Mouse (Mus musculus) ES-E14 (cell line): ENCODE measurements around the gene Krba1. TPM values are rescaled to one million over a fixed set of nuclear protein-coding genes. Genes with fewer than 3 reads are reported as not detected.

Experiments used
- DNase-seq: peaks from one replicate; pipeline ENCODE4 v3.0.0-alpha.2; 2013; ENCODE audit warnings: low read depth, low spot score
- H3K27ac ChIP-seq: 2 replicates; pipeline ENCODE4 v1.5.1; 2012; ENCODE audit warnings: low read depth, mild to moderate bottlenecking, low read length, moderate library complexity, mixed read lengths; ENCODE audit not compliant: poor library complexity, insufficient read depth, severe bottlenecking
- H3K36me3 ChIP-seq: 2 replicates; pipeline ENCODE4 v1.6.1; 2012; ENCODE audit warnings: mild to moderate bottlenecking, low read length, moderate library complexity, mixed read lengths; ENCODE audit not compliant: control insufficient read depth, poor library complexity, insufficient read depth, severe bottlenecking
- H3K4me1 ChIP-seq, 2 experiments: fragments of 150-350 bp in 1 of 2; sonication (generic) in 1 of 2; 2 replicates each; pipeline ENCODE4 v1.6.1; 2012; ENCODE audit warnings: low read length in 2 of 2, mild to moderate bottlenecking in 1 of 2, mixed read lengths in 1 of 2; ENCODE audit not compliant: control insufficient read depth in 2 of 2, insufficient read depth in 2 of 2, poor library complexity in 1 of 2
- H3K4me3 ChIP-seq, 2 experiments: fragments of 150-350 bp in 1 of 2; sonication (generic) in 1 of 2; 2 replicates each; pipeline ENCODE4 v1.5.1; 2012; ENCODE audit warnings: low read length in 2 of 2, low read depth in 1 of 2, mild to moderate bottlenecking in 1 of 2, mixed read lengths in 1 of 2; ENCODE audit not compliant: insufficient read depth in 1 of 2, poor library complexity in 1 of 2, severe bottlenecking in 1 of 2
- H3K9ac ChIP-seq: 2 replicates; pipeline ENCODE4 v1.6.1; 2012; ENCODE audit warnings: low read depth, mild to moderate bottlenecking, low read length, mixed read lengths; ENCODE audit not compliant: poor library complexity, insufficient read depth, severe bottlenecking
- H3K9me3 ChIP-seq: fragments of 150-350 bp; sonication (generic); 2 replicates; pipeline ENCODE4 v1.6.1; 2012; ENCODE audit warnings: low read depth, mild to moderate bottlenecking, low read length; ENCODE audit not compliant: control insufficient read depth, insufficient read depth
- CHD2 ChIP-seq: IDR thresholded peaks from 2 replicates; pipeline ENCODE4 v1.6.1; 2014; ENCODE audit warnings: mild to moderate bottlenecking, low read depth, low read length, inconsistent platforms
- HCFC1 ChIP-seq: IDR thresholded peaks from 2 replicates; pipeline ENCODE4 v1.6.1; 2012; ENCODE audit warnings: low read length, inconsistent platforms, borderline replicate concordance; ENCODE audit not compliant: insufficient read depth
- MAFK ChIP-seq: IDR thresholded peaks from 2 replicates; pipeline ENCODE4 v1.6.1; 2014; ENCODE audit warnings: mild to moderate bottlenecking, low read depth, low read length, inconsistent platforms; ENCODE audit not compliant: insufficient read depth
- ZC3H11A ChIP-seq: IDR thresholded peaks from 2 replicates; pipeline ENCODE4 v1.6.1; 2012; ENCODE audit warnings: low read depth, mild to moderate bottlenecking, inconsistent platforms, low read length, borderline replicate concordance
- ZNF384 ChIP-seq: IDR thresholded peaks from 2 replicates; pipeline ENCODE4 v1.6.1; 2012; ENCODE audit warnings: low read depth, low read length, inconsistent platforms
- in situ Hi-C, 2 experiments: fragments of 600-800 bp; cut with MboI; formaldehyde crosslinking; loops; one replicate each; pipeline ENCODE4 v1.15.1; 2025; ENCODE audit warnings: low sequenced_read_pairs in 2 of 2, inconsistent platforms in 1 of 2; ENCODE audit not compliant: unreplicated experiment in 2 of 2
- total RNA-seq: library from RNA; depleted of rRNA; stranded (reverse); fragments of 300-350 nt; gene quantifications from 2 replicates; pipeline ENCODE4 v1.2.3, GENCODE M21; 2012

The Krba1 gene
- total RNA-seq, 1 experiment: 22.8 TPM

DNA sequence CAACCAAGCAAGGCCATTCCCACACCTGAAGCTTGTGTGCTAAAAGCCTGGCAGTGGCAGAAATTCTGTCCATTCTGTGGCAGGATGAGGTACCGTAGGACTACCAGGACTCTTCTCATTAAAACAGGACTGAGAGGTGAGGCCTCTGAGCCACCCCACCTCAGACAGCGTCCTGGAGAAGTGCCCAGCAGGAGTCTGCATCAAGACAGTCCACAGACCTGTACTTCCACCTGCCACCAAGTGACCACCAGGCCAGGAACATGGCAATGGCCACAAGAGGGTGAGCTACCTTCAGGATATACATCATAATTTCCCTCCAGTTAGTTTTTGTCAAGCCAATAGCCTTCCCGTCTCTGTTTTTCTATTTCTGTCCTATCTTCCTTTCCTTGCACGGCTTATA lies 16.8 kb downstream of the Krba1 start:
- H3K9me3 ChIP-seq: no peaks in the 10 kb centered on the region
- H3K27ac ChIP-seq: no peak overlapping the region
- peaks cover 58% of the 10 kb centered on the region for H3K36me3 ChIP-seq
- no peak for DNase-seq
- no peak overlapping the region for H3K9ac ChIP-seq
- no peaks in the 10 kb centered on the region for H3K4me1 ChIP-seq
- TF ChIP-seq CHD2 (no peak), ZC3H11A (no peak), HCFC1 (no peak), MAFK (no peak), ZNF384 (no peak)
- no peak overlapping the region for H3K4me3 ChIP-seq
- in situ Hi-C loops: no loop called here

- no peak overlapping the region for H3K9ac ChIP-seq
- TF ChIP-seq MAFK (no peak), CHD2 (no peak), ZC3H11A (no peak), HCFC1 (no peak), ZNF384 (no peak)
- no peak overlapping the region for H3K27ac ChIP-seq
- no peaks in the 10 kb centered on the region for H3K4me1 ChIP-seq
- in situ Hi-C loops: no loop called here
- no peak overlapping the region for H3K4me3 ChIP-seq
- peaks cover 56% of the 10 kb centered on the region for H3K36me3 ChIP-seq
- H3K9me3 ChIP-seq: no peaks in the 10 kb centered on the region
- DNase-seq: no peak
These were observed 17.3 kb downstream of the Krba1 start for GRCm38 (mm10) chr6:48412662-48413061.

DNA sequence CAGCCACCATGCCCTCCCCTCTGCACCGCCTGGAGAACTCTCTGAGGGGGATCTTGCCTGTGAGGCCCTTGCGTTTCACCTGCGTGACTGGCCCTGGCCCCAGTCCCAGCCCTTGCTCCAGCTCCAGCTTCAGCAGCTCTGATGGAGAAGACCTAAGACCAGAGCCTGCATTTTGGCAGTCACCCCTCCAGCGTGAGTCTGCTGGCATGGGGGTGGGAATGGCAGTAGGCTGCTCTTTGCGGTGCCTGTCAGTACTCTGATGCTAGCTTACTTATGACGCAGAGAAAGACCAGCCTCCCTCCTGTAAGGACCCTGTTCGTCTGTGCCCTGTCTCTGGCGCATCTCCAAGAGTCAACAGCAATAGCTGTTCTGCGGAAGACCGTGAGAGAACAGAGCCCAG lies 17.7 kb downstream of the Krba1 start:
- Histone ChIP-seq H3K27ac (no peak overlapping the region), H3K4me3 (no peak overlapping the region), H3K4me1 (no peaks in the 10 kb centered on the region), H3K9ac (no peak overlapping the region), H3K36me3 (peaks cover 56% of the 10 kb centered on the region), H3K9me3 (no peaks in the 10 kb centered on the region)
- TF ChIP-seq ZC3H11A (no peak), MAFK (no peak), ZNF384 (no peak), CHD2 (no peak), HCFC1 (no peak)
- DNase-seq: no peak
- in situ Hi-C loops: no loop called here

DNA sequence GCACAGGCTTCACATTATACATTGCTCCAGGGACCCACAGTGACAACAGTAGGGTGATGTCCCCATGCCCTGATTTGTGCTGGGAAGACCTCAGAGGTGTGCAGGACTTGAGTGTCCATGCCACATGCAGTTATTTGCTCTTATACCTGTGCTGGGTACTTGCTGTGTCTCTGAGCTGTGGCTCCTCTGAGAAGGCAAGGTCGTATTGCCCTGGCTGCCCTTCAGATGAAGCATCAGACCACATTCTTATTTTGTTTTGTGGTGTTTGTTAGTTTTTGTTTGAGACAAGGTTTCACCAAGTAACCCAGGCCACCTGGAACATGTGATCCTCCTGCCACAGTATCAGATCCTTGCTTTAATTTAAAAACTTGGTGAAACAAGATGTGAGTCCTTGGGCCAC lies 19.5 kb downstream of the Krba1 start:
- H3K27ac ChIP-seq: no peak overlapping the region
- no peak overlapping the region for H3K9ac ChIP-seq
- H3K36me3 ChIP-seq: peaks cover 45% of the 10 kb centered on the region
- DNase-seq: no peak
- H3K4me3 ChIP-seq: no peak overlapping the region
- H3K9me3 ChIP-seq: no peaks in the 10 kb centered on the region
- no peak for TF ChIP-seq ZC3H11A
- TF ChIP-seq CHD2: no peak
- no peak for TF ChIP-seq MAFK
- no peak for TF ChIP-seq ZNF384
- TF ChIP-seq HCFC1: no peak
- in situ Hi-C loops: no loop called here
- no peaks in the 10 kb centered on the region for H3K4me1 ChIP-seq

- no peak for DNase-seq
- H3K4me1 ChIP-seq: no peaks in the 10 kb centered on the region
- H3K4me3 ChIP-seq: no peak overlapping the region
- in situ Hi-C loops: no loop called here
- TF ChIP-seq CHD2: no peak
- TF ChIP-seq MAFK: no peak
- TF ChIP-seq ZC3H11A: no peak
- peaks cover 42% of the 10 kb centered on the region for H3K36me3 ChIP-seq
- no peak overlapping the region for H3K9ac ChIP-seq
- H3K9me3 ChIP-seq: no peaks in the 10 kb centered on the region
- no peak overlapping the region for H3K27ac ChIP-seq
These were observed 20.2 kb downstream of the Krba1 start for GRCm38 (mm10) chr6:48415636-48416035.
